Mouse (Mus musculus) cortical plate, adult 2 months (tissue): Measurements from ENCODE around the gene Usp3.

ENCODE experiments used
- CTCF ChIP-seq: fragments of 200-500 bp; IDR thresholded peaks from 2 replicates; pipeline ENCODE4 v1.5.1; 2011; ENCODE audit warnings: mild to moderate bottlenecking, control low read depth, low read length; ENCODE audit not compliant: insufficient read depth; ENCODE audit errors: extremely low read depth
- POLR2A ChIP-seq: fragments of 200-500 bp; IDR thresholded peaks from 2 replicates; pipeline ENCODE4 v1.6.1; 2011; ENCODE audit warnings: mild to moderate bottlenecking, low read length, control low read depth; ENCODE audit not compliant: insufficient read depth; ENCODE audit errors: extremely low read depth

- no peak for TF ChIP-seq POLR2A
- no peak for TF ChIP-seq CTCF
Measured at GRCm38 (mm10) chr9:66624873-66625272, 31.9 kb upstream of the Usp3 start.
